Mouse (Mus musculus): ENCODE results near the gene Zfp777.
A peak's percentile ranks its signal among the peaks of the same experiment; 100 is the strongest.

The Zfp777 gene

GRCm38 (mm10) chr6:48048426-48049272, at the start of gene Zfp777:
Gene Zfp777, minus strand, starts transcription at chr6:48048911.
- peak; percentile 82 for DNase-seq (ENCODE audit: low read depth, low spot score)

GRCm38 (mm10) chr6:48086957-48087715, 38.4 kb upstream of the Zfp777 start:
- DNase-seq (ENCODE audit: low read depth, low spot score) = no peak

GRCm38 (mm10) chr6:48086471-48086878, 37.8 kb upstream of the Zfp777 start, which contains the start of gene Zfp746:
Gene Zfp746, minus strand, starts transcription at chr6:48086593.
- DNase-seq (ENCODE audit: low read depth, low spot score) = peak; percentile 91

GRCm38 (mm10) chr6:48085521-48086404, 37.1 kb upstream of the Zfp777 start:
- DNase-seq (ENCODE audit: low read depth, low spot score) = peak; percentile 26

- no peak for DNase-seq (ENCODE audit: low read depth, low spot score)
These were observed 35.1 kb upstream of the Zfp777 start for GRCm38 (mm10) chr6:48083733-48084191.

- DNase-seq (ENCODE audit: low read depth, low spot score) = no peak
These were observed 33.2 kb upstream of the Zfp777 start for GRCm38 (mm10) chr6:48081952-48082351.

GRCm38 (mm10) chr6:48081021-48081420, 32.3 kb upstream of the Zfp777 start:
- DNase-seq (ENCODE audit: low read depth, low spot score) = no peak

- no peak for DNase-seq (ENCODE audit: low read depth, low spot score)
These were observed 24.6 kb upstream of the Zfp777 start for GRCm38 (mm10) chr6:48073316-48073715.

- DNase-seq (ENCODE audit: low read depth, low spot score) = no peak
These were observed 18.8 kb upstream of the Zfp777 start for GRCm38 (mm10) chr6:48067492-48067891.

- DNase-seq (ENCODE audit: low read depth, low spot score) = no peak
These were observed 16.9 kb upstream of the Zfp777 start for GRCm38 (mm10) chr6:48065587-48066075.

GRCm38 (mm10) chr6:48064451-48064850, 15.7 kb upstream of the Zfp777 start:
- DNase-seq (ENCODE audit: low read depth, low spot score) = no peak

GRCm38 (mm10) chr6:48063940-48064339, 15.2 kb upstream of the Zfp777 start:
- no peak for DNase-seq (ENCODE audit: low read depth, low spot score)

GRCm38 (mm10) chr6:48060895-48061294, 12.2 kb upstream of the Zfp777 start:
- no peak for DNase-seq (ENCODE audit: low read depth, low spot score)

- DNase-seq (ENCODE audit: low read depth, low spot score) = no peak
These were observed 11.7 kb upstream of the Zfp777 start for GRCm38 (mm10) chr6:48060421-48060820.

GRCm38 (mm10) chr6:48052136-48052535, 3.4 kb upstream of the Zfp777 start:
- DNase-seq (ENCODE audit: low read depth, low spot score) = no peak

GRCm38 (mm10) chr6:48051666-48052065, 3.0 kb upstream of the Zfp777 start:
- DNase-seq (ENCODE audit: low read depth, low spot score) = no peak

GRCm38 (mm10) chr6:48049273-48050065, 758 bp upstream of the Zfp777 start:
- no peak for DNase-seq (ENCODE audit: low read depth, low spot score)

- DNase-seq (ENCODE audit: low read depth, low spot score) = peak; percentile 35
These were observed 1.0 kb downstream of the Zfp777 start for GRCm38 (mm10) chr6:48047450-48048351.

- peak; percentile 13 for DNase-seq (ENCODE audit: low read depth, low spot score)
These were observed 1.6 kb downstream of the Zfp777 start for GRCm38 (mm10) chr6:48047114-48047449.

GRCm38 (mm10) chr6:48032661-48033060, 16.1 kb downstream of the Zfp777 start:
- no peak for DNase-seq (ENCODE audit: low read depth, low spot score)

All from mesoderm, embryonic 11.5 days (tissue).